Mouse (Mus musculus) embryo, embryonic 11.5 days (tissue): ENCODE data around the gene Vmn2r49.
"Not testable (repeated sequence)": the region's sequence is repeated elsewhere in the genome, so short reads cannot be mapped to it uniquely, and the experiment has no call there.

Experiments used
- DNase-seq: peaks from one replicate; pipeline ENCODE4 v3.0.0-alpha.2; 2012; ENCODE audit warnings: low read depth, low spot score

Vmn2r49 gene

DNA sequence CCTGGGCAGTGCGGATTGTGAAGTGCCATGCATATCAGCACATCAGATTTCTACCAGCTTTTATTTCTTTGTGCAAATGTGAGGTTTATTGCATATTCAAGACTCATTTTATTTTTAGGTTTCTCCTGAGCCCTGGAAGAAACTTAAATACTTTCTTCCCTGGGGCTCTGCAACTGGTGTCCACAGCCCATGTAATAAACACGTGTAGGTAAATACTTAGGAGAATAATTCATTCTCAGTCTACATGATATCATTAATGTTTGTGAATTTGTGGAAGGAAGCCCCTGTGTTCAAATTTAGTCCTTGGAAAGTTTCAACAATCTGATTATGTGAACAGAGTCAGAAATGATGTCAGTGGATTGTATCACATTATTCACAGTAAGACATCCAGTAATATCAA is at the start of gene Vmn2r49:
Gene Vmn2r49 (minus strand): TSS at position 101 of the 400 bp plus-strand sequence.
- not testable (repeated sequence) for DNase-seq

DNA sequence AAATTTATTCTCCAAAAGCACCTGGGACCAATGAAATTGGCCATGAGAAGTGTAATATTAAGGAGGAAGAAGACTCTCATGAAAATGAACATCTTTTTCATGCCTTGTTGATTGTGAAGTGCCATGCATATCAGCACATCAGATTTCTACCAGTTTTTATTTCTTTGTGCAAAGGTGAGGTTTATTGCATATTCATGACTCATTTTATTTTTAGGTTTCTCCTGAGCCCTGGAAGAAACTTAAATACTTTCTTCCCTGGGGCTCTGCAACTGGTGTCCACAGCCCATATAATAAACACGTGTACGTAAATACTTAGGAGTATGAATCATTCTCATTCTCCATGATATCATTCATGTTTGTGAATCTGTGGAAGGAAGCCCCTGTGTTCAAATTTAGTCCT is 38.6 kb downstream of the Vmn2r49 start, which contains the start of gene Vmn2r48:
Gene Vmn2r48 (minus strand): TSS at position 101 of the 400 bp plus-strand sequence.
- DNase-seq, result not testable (repeated sequence)
